Mouse (Mus musculus) cerebellum, adult 18-20 months (tissue): ENCODE measurements around the gene Atf6.

Experiments
- DNase-seq, 2 experiments: peaks; one replicate each; pipeline ENCODE4 v3.0.0; 2021

Atf6 gene

GRCm38 (mm10) chr1:170845448-170846307 lies 21.9 kb downstream of the Atf6 start:
- no peak for DNase-seq

GRCm38 (mm10) chr1:170844380-170844779 lies 23.2 kb downstream of the Atf6 start:
- no peak for DNase-seq

GRCm38 (mm10) chr1:170839685-170840084 lies 27.9 kb downstream of the Atf6 start:
- peak in 1 of 2 experiments; percentile 12 for DNase-seq

GRCm38 (mm10) chr1:170834756-170835155 lies 32.8 kb downstream of the Atf6 start:
- peak; percentile 24 to 26 for DNase-seq

- no peak for DNase-seq
Measured at GRCm38 (mm10) chr1:170829781-170830180, 37.8 kb downstream of the Atf6 start.

- DNase-seq, result no peak
Measured at GRCm38 (mm10) chr1:170829344-170829743, 38.2 kb downstream of the Atf6 start.

GRCm38 (mm10) chr1:170820103-170820814 lies 47.3 kb downstream of the Atf6 start:
- DNase-seq, result no peak

GRCm38 (mm10) chr1:170815287-170816004 lies 52.1 kb downstream of the Atf6 start:
- no peak for DNase-seq

- DNase-seq, result no peak
Measured at GRCm38 (mm10) chr1:170812822-170813221, 54.7 kb downstream of the Atf6 start.

GRCm38 (mm10) chr1:170807600-170808270 lies 59.8 kb downstream of the Atf6 start:
- DNase-seq, result no peak

GRCm38 (mm10) chr1:170804721-170805120 lies 62.9 kb downstream of the Atf6 start:
- DNase-seq, result no peak

- DNase-seq, result no peak
Measured at GRCm38 (mm10) chr1:170802669-170803068, 64.9 kb downstream of the Atf6 start.

- no peak for DNase-seq
Measured at GRCm38 (mm10) chr1:170800694-170801093, 66.9 kb downstream of the Atf6 start.

GRCm38 (mm10) chr1:170795741-170796347 lies 71.7 kb downstream of the Atf6 start:
- no peak for DNase-seq

- no peak for DNase-seq
Measured at GRCm38 (mm10) chr1:170791542-170791941, 76.0 kb downstream of the Atf6 start.

GRCm38 (mm10) chr1:170791001-170791400 lies 76.6 kb downstream of the Atf6 start:
- no peak for DNase-seq

- DNase-seq, result no peak
Measured at GRCm38 (mm10) chr1:170787643-170788042, 79.9 kb downstream of the Atf6 start.

GRCm38 (mm10) chr1:170786570-170787341 lies 80.8 kb downstream of the Atf6 start:
- DNase-seq, result no peak

- no peak for DNase-seq
Measured at GRCm38 (mm10) chr1:170777688-170778087, 89.9 kb downstream of the Atf6 start.

- no peak for DNase-seq
Measured at GRCm38 (mm10) chr1:170774431-170774830, 93.1 kb downstream of the Atf6 start.

GRCm38 (mm10) chr1:170773506-170773905 lies 94.1 kb downstream of the Atf6 start:
- no peak for DNase-seq
